Mouse (Mus musculus) heart, adult 9 months (tissue): ENCODE results near the gene Pofut1.
A peak's percentile ranks its signal among the peaks of the same experiment; 100 is the strongest.

ENCODE experiments used
- DNase-seq, 2 experiments: peaks; one replicate each; pipeline ENCODE4 v3.0.0; 2022; ENCODE audit warnings: low spot score in 2 of 2

Gene Pofut1

DNA sequence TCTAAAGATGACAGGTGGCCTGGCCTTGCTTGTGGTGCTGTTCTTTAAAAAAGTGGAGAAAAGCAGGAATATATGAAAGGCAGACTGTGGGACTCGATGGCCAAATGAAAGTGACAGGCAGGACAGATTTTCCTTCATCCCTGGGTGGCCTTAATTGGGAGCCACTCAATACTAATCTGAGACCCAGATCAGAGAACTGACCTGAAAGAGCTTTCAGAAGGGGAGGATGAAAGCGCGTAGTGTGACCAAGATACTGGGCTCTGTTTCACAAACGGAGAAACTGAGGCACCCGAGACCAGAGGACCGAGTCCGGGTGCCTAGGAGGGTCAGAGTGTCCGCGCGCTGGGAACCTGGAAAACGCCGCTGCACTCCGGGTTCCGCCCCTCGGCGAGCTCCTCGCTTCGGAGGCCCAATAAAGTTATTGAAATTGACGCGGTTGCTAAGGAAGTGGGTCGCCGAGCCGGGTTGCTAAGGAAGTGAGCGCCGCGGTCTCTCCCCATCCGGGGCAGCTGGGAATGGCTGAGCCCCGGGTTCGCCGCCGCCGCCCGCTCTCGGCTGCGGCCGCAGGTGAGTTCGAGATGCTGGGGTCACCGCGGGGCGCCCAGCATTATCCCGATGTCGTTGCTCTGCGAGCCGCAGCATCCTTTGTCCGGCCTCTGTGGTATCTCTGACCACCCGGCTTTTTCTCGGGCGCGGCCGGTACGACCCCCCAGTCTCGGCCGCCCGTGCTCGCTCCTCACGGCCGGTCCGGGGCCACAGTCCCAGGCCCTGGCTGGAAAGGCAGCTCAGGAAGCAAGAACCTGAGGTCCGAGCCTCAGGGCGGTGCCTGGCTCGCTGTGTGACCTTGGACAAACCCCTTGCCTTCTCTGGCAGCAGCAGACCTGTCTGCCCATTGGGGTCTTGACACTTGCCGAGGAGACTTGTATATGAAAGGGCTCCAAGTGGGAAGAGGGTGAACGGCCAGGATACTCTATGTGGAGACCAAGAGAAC, 49.9 kb downstream of the Pofut1 start, which contains the start of gene Kif3b:
Gene Kif3b (plus strand): TSS at position 476 of the 991 bp plus-strand sequence.
- DNase-seq: peak; percentile 87 to 88

DNA sequence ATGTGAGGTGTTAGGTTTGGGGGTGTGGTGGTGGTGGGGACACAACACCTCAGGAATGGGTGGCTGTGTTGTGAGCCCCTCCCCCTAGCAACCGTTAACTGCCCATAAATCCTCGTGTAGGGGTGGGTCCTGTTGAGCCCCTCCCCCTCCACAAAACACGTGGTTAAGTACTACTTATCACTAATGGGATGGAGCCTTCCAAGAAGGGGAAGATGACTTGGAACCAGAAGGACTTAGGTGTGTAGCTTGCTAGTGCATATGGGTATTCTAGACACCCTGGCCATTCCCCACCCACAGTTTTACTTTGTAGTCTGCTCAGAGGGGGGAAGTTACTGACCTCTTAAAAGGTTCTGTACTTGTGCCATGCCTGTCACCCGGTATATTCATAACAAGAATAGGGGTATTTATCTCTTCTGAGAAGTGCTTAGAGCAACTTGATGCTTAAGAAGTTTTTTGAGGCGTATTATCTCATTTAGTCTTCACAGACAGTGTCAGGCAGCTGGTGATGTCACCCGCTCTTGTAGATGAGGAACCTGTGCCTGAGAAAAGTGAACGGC, 51.0 kb downstream of the Pofut1 start:
- no peak for DNase-seq

DNA sequence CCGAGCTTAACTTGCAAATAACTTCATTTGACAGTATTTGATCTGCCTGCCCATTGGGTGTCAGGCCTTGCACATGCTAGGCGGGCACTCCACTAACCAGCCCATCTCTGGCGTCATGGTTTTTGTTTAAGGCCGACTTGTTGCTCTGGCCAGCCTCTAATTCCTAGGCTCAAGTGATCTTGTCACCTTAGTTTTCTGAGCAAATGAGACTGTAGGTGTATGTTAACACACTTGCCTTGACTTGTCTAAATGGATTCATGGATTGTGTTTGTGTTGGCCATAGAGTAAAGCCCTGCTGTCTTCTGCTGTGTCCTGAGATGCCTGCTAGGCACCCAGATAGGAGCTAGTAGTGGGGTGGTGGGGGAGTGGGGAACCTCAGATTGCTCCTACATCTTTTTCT, 53.9 kb downstream of the Pofut1 start:
- no peak for DNase-seq

DNA sequence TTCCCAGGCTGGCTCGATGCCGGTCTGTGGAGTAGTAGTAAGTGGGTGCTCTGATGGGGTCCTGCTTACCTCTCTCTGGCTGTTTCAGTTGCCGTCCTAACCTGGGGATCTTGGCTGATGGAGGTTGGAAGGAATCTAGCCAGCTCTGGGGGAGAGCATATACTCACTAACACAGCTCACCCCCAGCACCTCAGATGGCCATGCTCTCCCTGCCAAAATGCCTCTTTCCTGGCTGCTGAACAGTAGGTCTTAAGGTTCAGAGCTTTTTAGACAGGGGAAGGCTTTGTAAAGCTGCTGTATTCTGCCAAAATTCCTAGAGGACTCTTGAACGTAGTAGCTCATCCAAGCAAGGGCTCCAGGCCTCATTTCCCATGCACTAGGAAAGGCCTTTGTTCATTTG, 56.4 kb downstream of the Pofut1 start:
- DNase-seq: no peak

DNA sequence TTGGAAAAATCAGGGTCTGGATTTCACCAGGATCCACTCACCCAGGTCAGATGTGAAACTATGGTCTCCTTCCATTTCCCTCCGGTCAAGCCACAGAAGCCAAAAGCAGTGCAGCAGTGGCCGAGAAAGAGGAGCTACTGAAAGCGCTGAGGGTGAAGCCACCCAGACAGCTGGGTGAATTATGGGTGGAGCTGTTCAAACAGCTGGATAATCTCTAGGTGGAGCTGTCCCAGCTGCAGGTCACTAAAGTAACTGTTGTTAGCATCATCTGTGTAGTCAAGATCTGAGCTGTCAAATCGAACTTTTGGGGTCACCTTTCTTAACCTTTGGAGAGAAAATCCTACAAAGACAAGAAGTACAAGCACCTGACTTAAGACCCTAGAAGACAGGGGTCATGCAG, 57.1 kb downstream of the Pofut1 start:
- peak in 1 of 2 experiments; percentile 14 for DNase-seq

DNA sequence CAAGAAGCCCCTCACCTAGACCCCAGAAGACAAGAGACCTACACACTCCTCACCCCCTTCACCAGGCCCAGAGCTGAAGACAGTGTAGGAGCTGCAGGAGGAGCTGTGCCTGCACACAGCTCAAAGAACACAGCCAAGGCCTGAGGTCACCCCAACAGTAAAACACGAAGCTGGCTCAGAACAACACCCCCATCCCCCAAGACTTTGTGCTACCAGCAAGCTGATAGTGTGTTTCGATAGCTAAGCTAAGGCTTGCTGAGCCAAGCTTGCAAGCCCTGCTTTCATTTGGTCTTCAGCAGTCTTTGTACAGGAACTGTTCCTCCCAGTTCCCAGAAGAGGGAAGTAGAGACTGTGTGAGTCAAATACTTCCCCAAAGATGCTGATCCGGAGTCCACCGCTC, 57.5 kb downstream of the Pofut1 start:
- DNase-seq: peak; percentile 29 to 42

DNA sequence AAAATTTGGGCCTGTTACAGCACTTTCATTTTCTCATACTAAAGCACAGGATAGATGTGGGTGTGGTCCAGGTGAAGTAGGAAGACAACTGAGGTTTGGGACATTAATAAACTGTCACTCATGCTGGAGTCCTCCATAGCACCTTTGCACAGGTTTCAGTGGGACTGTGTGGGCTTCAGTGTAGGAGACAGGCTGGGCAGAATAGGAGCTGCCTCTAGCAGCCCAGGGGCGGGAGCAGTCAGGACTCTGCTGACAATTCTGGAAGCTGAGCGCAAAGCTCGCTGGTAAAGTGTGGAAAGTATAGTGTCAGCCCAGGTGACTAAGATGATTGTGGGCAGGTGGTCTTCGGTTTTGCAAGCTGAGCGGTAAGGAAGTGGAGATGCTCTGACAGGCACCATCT, 59.8 kb downstream of the Pofut1 start:
- DNase-seq: no peak

DNA sequence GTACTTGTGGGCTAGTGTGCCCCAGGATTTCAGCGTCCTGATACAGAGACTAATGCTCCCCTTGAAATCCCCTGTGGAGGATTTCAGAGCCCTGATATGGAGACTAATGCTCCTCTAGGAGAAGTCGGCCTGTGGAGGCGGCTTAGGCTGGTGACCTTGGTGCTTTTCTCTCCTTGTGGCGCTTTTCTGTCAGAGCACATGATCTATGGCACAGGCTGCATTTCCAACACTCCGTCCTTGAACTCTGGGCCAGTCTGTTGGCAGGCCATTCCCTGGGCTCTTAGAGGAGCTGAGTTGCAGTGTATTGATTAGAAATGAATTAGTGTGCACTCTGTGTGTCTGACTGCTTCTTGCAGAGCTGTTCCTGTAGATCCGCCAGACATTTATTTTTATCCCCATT, 63.9 kb downstream of the Pofut1 start:
- DNase-seq: peak in 1 of 2 experiments; percentile 26

DNA sequence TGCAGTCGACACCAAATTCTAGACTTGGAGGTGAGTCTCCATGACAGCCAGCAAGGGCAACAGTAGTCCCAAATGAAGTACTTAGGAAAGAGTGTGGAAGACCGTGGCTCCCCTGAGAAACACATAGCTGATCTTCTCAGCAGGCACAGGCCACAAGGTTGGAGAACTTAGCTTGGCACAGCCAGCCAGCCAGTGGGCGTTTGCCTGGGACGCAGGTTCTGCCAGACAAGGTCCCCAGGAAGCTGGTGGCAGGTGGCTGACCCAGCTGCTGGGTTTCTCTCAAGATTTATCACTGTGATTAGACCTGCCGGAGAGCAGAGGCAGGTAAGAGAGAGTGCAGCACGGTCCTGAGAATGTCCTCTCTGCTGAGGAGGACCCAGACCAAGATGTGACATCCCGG, 67.3 kb downstream of the Pofut1 start:
- DNase-seq: no peak

DNA sequence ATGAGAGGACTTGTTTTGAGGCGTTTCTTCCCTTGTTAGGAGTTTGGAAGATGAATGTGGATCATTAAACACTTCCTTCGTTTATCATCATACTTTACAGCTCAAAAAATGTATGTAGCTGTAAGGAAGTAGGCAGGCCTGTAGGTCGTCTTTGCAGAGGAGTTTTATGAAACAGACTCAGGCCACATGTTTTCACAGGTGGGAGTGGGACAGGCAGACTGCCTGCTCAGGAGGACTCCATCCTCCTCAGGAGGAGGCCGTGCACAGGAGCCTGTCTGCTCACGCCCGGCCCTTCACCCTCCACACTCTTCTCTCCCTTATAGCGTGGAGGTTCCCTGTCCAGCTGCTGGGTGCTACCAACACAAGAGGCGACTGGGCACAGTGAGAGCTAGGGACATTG, 67.8 kb downstream of the Pofut1 start:
- DNase-seq: no peak

DNA sequence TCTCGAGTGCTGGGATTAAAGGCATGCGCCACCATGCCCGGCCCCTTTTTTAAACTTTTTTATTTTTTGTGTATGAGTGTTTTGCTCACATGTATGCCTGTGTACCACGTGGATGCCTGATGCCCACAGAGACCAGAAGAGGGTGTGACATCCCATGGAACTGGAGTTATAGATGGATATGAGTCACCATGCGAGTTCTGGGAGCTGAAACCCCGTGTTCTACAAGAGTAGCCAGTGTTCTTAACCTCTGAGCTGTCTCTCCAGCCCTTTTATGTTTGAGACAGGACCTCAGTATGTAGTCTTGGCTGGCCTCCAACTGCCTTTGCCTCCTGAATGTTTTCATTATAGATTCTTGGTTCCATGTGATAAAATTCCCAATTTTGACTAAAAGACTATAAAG, 68.9 kb downstream of the Pofut1 start:
- DNase-seq: no peak

DNA sequence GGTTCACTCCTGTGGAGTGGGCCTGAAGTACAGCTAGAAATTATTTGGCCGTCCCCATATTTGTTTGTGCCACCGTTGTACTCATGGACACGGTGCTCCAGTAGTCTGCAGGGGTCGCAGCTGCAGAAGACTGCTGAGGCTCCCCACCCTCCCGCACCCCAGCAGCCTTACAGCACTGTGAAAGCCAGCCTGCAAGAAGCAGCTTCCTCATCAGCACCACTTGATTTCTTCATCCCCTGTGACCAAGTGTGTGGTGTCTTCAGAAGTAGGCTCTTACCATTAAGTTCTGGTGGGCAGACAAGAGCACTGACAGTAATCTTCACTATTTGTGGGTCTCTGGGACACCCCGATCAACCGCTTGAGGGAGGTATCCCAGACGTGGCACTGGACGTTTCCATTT, 71.6 kb downstream of the Pofut1 start:
- no peak for DNase-seq

DNA sequence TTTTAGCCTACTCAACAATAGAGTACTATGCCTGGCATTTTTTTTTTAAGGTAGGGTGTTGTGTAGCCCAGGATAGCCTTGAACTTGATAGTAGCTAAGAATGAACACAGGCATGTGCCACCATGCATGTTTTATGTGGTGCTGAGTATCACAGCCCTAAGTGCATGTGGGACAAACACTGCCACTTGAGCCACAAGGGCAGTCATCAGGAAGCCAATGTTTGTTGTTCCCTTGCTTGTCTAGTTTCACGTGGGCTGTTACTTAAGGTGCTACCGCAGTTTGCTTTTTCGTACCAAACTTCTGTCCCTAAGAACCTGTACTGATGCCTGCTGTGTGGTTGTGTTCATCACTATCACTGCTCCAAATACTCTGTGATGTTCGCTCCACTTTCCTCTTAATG, 77.1 kb downstream of the Pofut1 start:
- no peak for DNase-seq

DNA sequence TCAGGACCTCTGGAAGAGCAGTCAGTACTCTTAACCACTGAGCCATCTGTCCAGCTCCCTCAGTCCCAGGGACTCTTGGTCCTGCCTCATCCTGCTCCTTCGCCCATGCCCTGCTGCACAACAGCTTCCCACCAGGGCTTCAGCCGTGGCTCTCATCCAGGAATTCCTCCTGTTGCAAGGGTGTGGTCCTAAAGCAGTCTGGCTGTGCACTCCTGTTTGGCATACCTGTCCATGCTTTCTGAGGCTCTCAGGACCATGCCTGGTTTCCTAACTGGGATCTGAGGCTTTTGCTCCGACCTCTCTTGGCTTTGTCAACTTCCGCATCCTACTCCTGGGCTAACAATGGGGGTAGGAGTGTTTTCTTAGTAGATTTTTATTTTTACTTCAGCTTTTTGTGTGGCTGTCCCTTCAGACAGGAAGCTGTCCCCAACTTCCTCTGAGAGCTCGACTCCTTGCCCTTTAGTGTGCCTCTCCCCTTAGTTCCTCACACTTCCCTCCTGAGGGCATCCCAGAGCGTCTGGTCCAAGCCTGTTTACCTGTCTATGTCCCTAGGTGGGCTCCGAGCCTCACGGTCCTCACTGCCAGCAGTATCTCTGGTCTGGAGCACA, 77.8 kb downstream of the Pofut1 start:
- peak; percentile 6 to 44 for DNase-seq
